Mouse (Mus musculus) limb, embryonic 14.5 days (tissue): ENCODE results near the gene Fgfr2. TPM values are rescaled to one million over a fixed set of nuclear protein-coding genes. Genes with fewer than 3 reads are reported as not detected.

Experiments
- ATAC-seq: fragments of 200-750 bp; cut with Nextera tagmentation; 2 replicates; pipeline ENCODE4 v1.8.0; 2017; ENCODE audit warnings: low read depth, moderate number of reproducible peaks, moderate TSS enrichment; ENCODE audit not compliant: low FRiP score
- DNase-seq: peaks from one replicate; pipeline ENCODE4 v3.0.0-alpha.2; 2015; ENCODE audit warnings: low spot score
- H3K27ac ChIP-seq: fragments of 300-500 bp; sonication (generic); replicated peaks from 2 replicates; pipeline ENCODE4 v1.5.1; 2014; ENCODE audit warnings: low read depth, mild to moderate bottlenecking, low read length, moderate library complexity, mixed read lengths
- H3K27me3 ChIP-seq: fragments of 300-500 bp; sonication (generic); 2 replicates; pipeline ENCODE4 v1.6.1; 2014; ENCODE audit warnings: low read length, mixed read lengths; ENCODE audit not compliant: control insufficient read depth, insufficient read depth
- H3K36me3 ChIP-seq: fragments of 300-500 bp; sonication (generic); 2 replicates; pipeline ENCODE4 v1.6.1; 2014; ENCODE audit warnings: mild to moderate bottlenecking, low read length, moderate library complexity, mixed read lengths; ENCODE audit not compliant: control insufficient read depth, insufficient read depth
- H3K4me1 ChIP-seq: fragments of 300-500 bp; sonication (generic); 2 replicates; pipeline ENCODE4 v1.6.1; 2014; ENCODE audit warnings: antibody characterized with exemption, low read length, mixed read lengths; ENCODE audit not compliant: control insufficient read depth, insufficient read depth
- H3K4me2 ChIP-seq: fragments of 300-500 bp; sonication (generic); replicated peaks from 2 replicates; pipeline ENCODE4 v1.6.1; 2014; ENCODE audit warnings: low read depth, mild to moderate bottlenecking, low read length, moderate library complexity; ENCODE audit not compliant: severe bottlenecking
- H3K4me3 ChIP-seq: fragments of 300-500 bp; sonication (generic); replicated peaks from 2 replicates; pipeline ENCODE4 v1.5.1; 2014; ENCODE audit warnings: low read length
- H3K9ac ChIP-seq: fragments of 300-500 bp; sonication (generic); 2 replicates; pipeline ENCODE4 v1.6.1; 2014; ENCODE audit warnings: mild to moderate bottlenecking, low read depth, low read length, moderate library complexity; ENCODE audit not compliant: severe bottlenecking
- H3K9me3 ChIP-seq: fragments of 300-500 bp; sonication (generic); 2 replicates; pipeline ENCODE4 v1.6.1; 2016; ENCODE audit warnings: low read length; ENCODE audit not compliant: control insufficient read depth
- POLR2A ChIP-seq: fragments of 200-500 bp; IDR thresholded peaks from 2 replicates; pipeline ENCODE4 v1.8.0; 2012; ENCODE audit warnings: inconsistent platforms, mild to moderate bottlenecking, moderate library complexity, borderline replicate concordance; ENCODE audit not compliant: insufficient read depth, insufficient read length; ENCODE audit errors: extremely low read depth
- WGBS: fragments of 180-500 bp; shearing (Covaris S2); extraction: QIAGEN DNeasy Blood & Tissue Kit; methylation state at CpG from one replicate; pipeline ENCODE4 v1.1.7; 2014; 5-methylcytosine and 5-hydroxymethylcytosine counted together
- polyA plus RNA-seq, 2 experiments: library from polyadenylated mRNA; depleted of rRNA in 1 of 2; stranded (reverse) in 1 of 2; unstranded in 1 of 2; fragments of >200 nt; fragmentation: Nextera tagmentation in 1 of 2; extraction: Ambion mirVana in 1 of 2; gene quantifications; 2 replicates each; pipeline versions ENCODE4 v1.2.1 to v1.2.3; 2012 to 2014

Fgfr2 gene
- polyA plus RNA-seq, 2 experiments, result 131 to 133 TPM

DNA sequence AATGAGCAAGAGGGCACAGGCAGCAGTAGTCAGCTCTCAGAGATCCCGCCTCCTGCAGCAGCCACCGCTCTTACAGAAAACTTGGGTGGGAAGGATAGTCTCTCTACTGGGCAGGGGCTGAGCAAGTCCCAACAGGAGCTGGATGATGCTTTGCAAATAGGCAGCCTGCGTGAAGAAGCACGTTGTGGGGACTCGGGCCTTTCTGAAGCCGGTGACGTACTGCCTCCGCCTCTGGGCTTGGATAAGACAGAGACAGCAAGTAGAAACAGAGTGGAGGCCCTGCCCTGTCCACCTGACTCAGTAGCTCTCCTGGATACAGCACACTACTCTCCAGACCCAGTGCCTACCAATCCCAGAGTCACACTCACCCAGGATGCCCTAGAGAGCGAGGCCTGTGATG lies 2498.9 kb downstream of the Fgfr2 start:
- DNase-seq (no peak), ATAC-seq (no peak)
- peaks cover 3% of the 10 kb centered on the region; the same call in 1 of the 2 replicates for H3K4me1 ChIP-seq
- H3K4me3 ChIP-seq, result no peak overlapping the region
- H3K9me3 ChIP-seq, result no peaks in the 10 kb centered on the region
- TF ChIP-seq POLR2A, result no peak
- WGBS, result 83% methylated on average over 9 of the region's 9 CpGs
- H3K4me2 ChIP-seq, result no peak overlapping the region
- no peaks in the 10 kb centered on the region for H3K27me3 ChIP-seq
- no peaks in the 10 kb centered on the region for H3K36me3 ChIP-seq
- H3K9ac ChIP-seq, result no peak overlapping the region
- H3K27ac ChIP-seq, result no peak overlapping the region

DNA sequence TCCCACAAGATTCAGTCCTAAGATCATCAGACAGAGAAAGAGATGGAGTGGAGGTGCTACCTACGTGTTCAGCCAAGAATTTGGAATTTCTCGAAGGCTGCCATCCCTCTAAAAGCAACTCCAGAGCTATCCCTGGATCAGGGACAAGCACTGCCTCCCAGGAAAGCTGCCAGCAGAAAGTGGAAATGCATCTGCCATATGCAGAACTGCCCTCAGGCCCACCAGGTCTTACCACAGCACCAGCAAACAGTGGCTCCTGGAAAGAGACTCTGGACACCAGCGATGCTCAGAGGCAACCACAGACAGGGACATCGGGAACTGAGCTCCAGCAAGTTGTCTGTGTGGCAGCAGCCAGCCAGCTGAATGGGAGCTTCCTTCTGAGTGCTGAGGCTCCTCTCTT lies 2500.8 kb downstream of the Fgfr2 start:
- no peak for TF ChIP-seq POLR2A
- DNase-seq, result no peak
- Histone ChIP-seq H3K9ac (no peak overlapping the region), H3K4me2 (no peak overlapping the region), H3K4me3 (no peak overlapping the region), H3K36me3 (no peaks in the 10 kb centered on the region), H3K9me3 (no peaks in the 10 kb centered on the region), H3K27me3 (no peaks in the 10 kb centered on the region), H3K4me1 (no peaks in the 10 kb centered on the region), H3K27ac (no peak overlapping the region)
- 89% methylated on average over 4 of the region's 4 CpGs for WGBS
- ATAC-seq, result no peak

DNA sequence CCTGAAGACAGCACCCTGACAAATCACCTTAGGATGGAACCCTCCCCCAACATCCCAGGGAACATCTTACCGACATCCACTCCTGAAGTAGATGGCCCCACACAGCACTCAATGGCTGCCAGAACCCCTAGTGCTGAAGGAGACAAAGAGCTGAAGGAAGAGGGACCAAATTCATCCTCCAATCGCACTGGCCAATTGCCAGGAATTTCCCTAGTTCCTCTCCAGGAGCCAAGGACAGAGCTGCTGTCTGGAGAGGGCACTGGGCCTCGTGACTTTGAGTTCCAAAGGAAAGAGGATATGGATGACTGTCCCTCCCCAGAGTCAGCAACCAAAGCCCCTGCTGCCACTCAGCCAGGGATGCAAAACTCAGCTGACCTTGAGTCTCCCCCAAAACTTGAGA lies 2501.2 kb downstream of the Fgfr2 start:
- no peak overlapping the region for H3K27ac ChIP-seq
- WGBS, result 62% methylated on average over 3 of the region's 3 CpGs
- TF ChIP-seq POLR2A, result no peak
- H3K4me1 ChIP-seq, result no peaks in the 10 kb centered on the region
- DNase-seq (no peak), ATAC-seq (no peak)
- H3K4me3 ChIP-seq, result no peak overlapping the region
- H3K9ac ChIP-seq, result no peak overlapping the region
- no peaks in the 10 kb centered on the region for H3K9me3 ChIP-seq
- H3K36me3 ChIP-seq, result no peaks in the 10 kb centered on the region
- no peaks in the 10 kb centered on the region for H3K27me3 ChIP-seq
- no peak overlapping the region for H3K4me2 ChIP-seq

DNA sequence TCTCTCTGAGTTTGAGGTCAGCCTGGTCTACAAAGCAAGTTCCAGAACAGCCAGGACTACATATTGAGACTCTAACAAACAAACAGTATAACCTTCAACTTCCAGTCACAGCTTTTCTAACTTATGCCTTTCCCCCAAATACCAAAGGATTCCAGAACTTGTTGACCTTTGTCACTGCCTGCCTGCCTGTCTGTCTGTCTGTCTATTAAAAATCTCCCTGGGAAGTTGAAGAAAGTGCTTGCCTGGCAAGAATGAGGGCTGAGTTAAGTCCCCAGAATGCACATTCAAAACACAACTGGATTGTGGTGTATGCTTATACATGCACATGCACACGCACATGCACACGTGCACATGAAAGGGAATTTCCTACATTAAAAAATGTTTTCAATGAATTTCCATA lies 2502.1 kb downstream of the Fgfr2 start:
- WGBS, result 97% methylated on average over 2 of the region's 2 CpGs

DNA sequence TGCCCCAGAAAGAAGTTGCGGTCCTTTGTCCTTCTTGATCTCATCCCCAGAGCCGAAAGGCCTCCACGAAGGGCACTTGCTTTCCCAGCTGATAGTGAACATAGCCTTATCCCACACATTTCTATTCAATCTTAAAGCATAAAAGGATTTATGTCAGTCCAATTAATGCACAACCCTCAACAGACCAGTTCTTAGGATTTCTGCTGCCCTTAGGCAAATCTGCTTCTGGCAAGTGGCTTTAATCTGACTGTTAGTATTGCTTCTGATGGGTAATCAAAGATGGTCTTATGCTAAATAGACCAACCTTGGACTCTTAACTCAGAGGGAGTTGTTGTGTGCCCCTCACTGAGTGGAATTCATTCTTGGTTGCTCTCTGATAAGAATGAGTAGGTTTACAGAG lies 2505.6 kb downstream of the Fgfr2 start:
- DNase-seq, result no peak
- no peak for ATAC-seq
- Histone ChIP-seq H3K27me3 (no peaks in the 10 kb centered on the region), H3K4me2 (no peak overlapping the region), H3K36me3 (no peaks in the 10 kb centered on the region), H3K27ac (no peak overlapping the region), H3K4me3 (no peak overlapping the region), H3K4me1 (no peaks in the 10 kb centered on the region), H3K9me3 (no peaks in the 10 kb centered on the region), H3K9ac (no peak overlapping the region)
- 94% methylated on average over 3 of the region's 3 CpGs for WGBS
- no peak for TF ChIP-seq POLR2A

More for the DNA sequence above, 2502.1 kb downstream of the Fgfr2 start:
- H3K4me1 ChIP-seq, result no peaks in the 10 kb centered on the region
- H3K4me2 ChIP-seq, result no peak overlapping the region
- H3K4me3 ChIP-seq, result no peak overlapping the region
- H3K9me3 ChIP-seq, result no peaks in the 10 kb centered on the region
- H3K36me3 ChIP-seq, result no peaks in the 10 kb centered on the region
- no peak for TF ChIP-seq POLR2A
- no peak overlapping the region for H3K27ac ChIP-seq
- no peak overlapping the region for H3K9ac ChIP-seq
- H3K27me3 ChIP-seq, result no peaks in the 10 kb centered on the region
- no peak for DNase-seq
- ATAC-seq, result no peak

DNA sequence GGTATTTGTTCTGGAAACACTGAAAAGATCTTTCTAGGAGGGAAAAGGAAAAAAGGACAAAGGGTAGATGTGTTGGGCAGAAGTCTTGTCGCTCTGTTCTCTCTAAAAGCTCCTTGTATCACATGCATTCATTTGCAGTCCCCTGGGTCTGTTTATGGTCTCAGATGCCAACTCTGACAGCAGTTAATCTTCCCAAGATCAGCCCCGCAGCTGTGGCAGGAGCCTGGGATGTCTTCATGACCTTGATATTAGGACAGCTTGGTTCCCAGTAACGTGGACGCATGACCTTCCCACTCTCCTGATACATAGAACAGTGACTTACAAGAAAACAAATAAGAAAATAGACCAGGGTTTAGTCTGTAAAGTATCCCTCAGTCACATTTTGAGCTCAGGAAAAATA lies 2509.2 kb downstream of the Fgfr2 start:
- H3K4me3 ChIP-seq, result no peak overlapping the region
- no peak overlapping the region for H3K9ac ChIP-seq
- TF ChIP-seq POLR2A, result no peak
- WGBS, result 51% methylated on average over 4 of the region's 4 CpGs
- H3K9me3 ChIP-seq, result no peaks in the 10 kb centered on the region
- H3K27me3 ChIP-seq, result no peaks in the 10 kb centered on the region
- H3K27ac ChIP-seq, result no peak overlapping the region
- no peak overlapping the region for H3K4me2 ChIP-seq
- H3K36me3 ChIP-seq, result no peaks in the 10 kb centered on the region
- DNase-seq (no peak), ATAC-seq (no peak)
- H3K4me1 ChIP-seq, result no peaks in the 10 kb centered on the region
